Mouse (Mus musculus) right cerebral cortex, adult 18-20 months (tissue): Measurements from ENCODE around the gene Heatr9.
"Not testable (repeated sequence)": the region's sequence is repeated elsewhere in the genome, so short reads cannot be mapped to it uniquely, and the experiment has no call there.

Source experiments
- DNase-seq: peaks from one replicate; pipeline ENCODE4 v3.0.0; 2022; ENCODE audit warnings: mixed read lengths

Heatr9 gene

DNA sequence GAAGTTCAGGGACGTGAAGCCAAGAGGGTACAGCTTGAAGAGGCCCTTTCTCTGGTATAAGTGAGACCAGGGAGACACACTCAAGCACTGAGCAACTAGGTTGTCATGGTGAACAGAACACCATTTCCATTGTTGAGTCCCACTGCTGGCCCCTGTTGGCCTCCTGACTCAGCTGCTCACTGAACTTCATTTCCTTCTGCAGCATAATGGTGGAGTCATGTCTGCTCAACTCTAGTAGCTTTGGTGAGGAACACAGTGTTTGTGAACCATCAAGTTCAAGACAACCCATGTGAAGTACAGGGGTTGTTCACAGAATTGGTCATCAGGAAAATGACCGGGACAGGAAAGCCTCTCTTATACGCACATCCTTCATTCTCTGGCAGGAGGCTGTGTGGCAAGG, at the start of gene Heatr9:
Heatr9 (minus strand) TSS at position 101 of the 400 bp plus-strand sequence.
- DNase-seq: no peak

DNA sequence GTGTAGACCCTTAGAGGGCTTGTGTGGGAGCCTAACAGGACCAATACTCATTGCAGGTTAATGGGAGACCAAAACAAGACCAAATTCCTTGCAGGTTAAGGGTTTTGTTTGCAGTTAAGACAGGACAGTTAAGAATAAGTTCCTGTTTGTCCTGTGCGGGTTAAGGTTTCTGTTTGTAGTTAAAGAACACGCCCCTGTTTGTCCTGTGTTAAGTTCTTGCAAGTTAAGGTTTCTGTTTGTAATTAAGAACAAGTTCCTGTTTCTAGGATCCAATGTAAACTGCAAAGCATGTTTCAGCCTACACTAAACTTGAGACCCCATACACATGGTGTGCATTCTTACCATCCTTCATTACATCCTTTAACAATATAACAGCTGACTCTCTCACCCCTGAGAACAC, 48.2 kb upstream of the Heatr9 start:
- DNase-seq: no peak

DNA sequence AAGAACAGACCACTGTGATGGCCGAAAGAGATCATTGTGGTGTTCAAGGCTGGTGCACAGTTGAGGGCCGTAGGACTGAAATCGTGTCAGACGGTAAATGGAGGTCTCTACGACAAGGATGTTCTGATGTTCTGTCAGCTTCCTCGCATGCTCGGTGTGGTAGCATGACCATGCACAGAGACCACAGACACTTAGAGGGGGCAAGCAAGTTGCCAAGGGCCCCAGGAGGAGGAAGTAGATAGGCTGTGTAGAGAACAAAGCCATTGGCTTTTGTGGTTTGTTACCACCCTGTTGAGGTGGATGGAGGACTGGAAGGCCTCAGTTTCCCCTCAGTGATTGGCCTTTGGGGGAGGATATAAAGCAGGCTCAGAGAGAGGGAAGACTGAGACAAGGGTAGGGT, 47.3 kb upstream of the Heatr9 start:
- no peak for DNase-seq

DNA sequence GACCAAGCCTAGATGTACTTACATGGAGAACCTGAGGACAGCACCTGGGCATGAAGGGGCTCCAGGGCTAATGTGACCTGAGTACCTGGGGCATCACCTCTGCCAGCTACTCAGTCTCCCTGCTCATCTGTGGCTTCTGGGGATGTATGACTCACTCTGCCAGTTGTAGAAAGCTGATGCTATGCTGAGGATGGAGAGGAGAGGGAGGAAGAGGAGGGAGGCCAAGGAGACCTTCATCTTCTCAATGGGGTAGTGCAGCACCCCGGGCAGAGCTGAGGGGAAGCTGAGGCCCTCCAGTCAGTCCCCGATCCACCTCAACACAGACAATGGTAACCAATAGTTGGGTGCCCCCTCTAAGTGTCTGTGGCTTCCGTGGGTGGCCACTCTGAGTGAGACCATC, 46.8 kb upstream of the Heatr9 start:
- no peak for DNase-seq

DNA sequence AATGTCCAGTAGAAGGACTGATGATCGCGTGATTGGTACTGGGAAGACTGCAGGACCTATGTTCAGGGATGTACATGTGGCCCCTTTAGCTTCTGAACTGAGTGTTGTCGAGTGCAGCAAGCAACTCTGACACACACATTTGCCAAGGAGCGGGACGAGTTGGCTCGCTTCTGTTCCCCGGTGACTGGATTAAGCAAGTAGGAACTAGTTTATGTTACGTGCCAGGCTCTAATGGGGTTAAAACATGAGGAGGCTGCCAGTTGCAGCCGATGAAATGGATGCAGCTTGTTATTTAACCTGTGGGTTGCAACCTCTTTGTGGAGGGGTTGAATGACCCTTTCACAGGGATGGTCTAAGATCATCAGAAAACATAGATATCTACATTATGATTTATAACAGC, 46.1 kb upstream of the Heatr9 start:
- DNase-seq: no peak

DNA sequence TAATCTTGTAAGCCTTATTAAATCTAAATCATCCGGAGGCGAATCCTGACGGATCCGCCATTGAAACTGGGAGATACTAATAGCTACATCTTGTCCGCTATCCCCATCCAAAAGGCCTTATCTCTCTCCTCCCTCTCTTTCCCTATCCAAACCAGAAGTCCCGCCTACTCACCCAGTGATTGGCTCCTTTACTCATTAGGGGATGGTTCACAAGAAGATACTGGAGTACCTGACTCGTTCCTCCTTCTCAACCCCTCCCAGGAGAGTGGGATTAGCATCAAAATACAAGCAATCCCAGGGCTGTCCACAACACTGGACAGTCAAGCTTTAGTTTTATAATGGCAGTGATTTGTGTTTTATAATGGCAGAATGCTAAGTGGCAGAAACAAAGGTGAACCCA, 45.3 kb upstream of the Heatr9 start:
- no peak for DNase-seq

DNA sequence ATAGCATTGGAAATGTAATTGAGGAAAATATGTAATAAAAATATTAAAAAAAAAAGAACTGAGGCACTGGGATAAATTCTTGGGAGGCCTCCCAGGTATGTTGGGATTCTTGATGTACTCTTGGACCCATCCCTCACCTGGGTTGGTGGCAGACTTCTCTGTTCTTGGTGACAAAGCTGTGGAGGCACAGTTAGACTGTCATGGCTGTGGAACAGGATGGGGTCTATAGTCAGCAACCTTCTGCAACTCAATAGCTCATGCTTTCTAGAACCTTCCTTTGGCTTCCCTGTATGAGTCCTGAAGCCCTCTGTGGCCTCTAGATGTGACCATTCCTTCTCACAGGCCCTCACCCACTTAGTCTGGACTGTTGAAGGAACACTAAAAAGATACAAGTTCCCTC, 44.6 kb upstream of the Heatr9 start:
- DNase-seq: no peak

DNA sequence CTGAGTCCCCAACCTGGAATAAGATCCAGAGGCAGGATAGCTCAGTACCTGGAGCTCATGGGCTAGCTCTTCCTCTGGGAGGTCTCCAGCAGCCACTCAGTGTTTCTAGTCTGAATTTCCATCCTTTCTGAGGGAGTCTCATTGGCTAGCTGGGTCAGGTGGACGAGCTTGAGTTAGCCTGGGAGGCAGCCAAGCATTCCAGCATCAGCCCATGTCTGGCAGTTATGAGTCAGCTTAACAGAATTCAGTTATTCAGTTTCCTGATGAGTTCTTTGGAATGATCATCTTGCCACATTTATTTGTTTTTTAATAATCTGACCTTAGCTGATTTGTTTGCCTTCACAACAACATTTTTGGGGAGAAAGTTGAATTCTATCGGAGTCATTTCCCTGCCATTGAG, 41.8 kb upstream of the Heatr9 start:
- DNase-seq: peak; percentile 20

DNA sequence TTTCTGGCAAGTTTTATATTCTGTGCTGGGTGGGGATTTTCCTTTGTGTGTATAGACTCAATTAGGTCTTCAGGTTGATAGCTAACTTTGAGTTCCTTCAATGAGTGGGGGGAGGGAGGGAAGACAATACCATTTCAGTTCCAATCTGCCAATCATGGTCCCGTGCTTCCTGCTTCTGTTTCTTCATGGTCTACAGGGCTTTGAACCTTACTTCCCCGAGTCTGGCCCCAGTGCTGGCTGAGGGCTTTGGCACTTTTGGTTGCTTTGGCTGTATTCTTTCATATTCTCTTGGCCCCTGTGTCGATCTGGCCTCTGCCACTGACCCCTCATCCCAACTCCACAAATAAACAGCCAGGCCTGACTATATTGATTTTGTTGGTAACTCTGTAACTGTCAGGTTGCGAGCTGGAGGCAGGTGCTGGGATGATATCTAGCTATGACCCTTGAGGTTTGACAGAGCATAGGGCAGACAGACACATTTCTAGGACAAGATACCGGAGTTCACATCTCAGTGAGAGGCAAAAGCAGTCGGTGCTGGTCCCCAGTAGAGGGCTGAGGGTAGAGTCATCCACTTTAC, 40.4 kb upstream of the Heatr9 start:
- no peak for DNase-seq

DNA sequence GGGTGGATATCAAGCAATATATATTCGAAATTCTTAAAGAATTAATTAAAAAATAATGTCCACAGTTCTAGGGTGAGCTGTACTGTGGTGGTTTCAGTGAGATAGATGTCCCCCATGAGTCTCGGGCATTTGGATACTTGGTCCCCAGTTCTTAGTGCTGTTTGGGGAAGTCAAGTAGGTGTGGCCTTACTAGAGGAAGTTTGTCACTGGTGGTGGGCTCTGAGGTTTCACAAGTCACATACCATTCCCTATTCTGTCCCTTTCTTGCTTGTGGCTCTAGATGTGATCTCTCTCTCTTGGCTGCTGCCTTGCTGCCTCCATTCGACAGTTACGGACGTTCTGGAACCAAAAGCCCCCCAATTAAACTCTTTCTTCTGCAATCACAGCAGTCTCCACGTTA, 38.4 kb upstream of the Heatr9 start:
- DNase-seq: no peak

DNA sequence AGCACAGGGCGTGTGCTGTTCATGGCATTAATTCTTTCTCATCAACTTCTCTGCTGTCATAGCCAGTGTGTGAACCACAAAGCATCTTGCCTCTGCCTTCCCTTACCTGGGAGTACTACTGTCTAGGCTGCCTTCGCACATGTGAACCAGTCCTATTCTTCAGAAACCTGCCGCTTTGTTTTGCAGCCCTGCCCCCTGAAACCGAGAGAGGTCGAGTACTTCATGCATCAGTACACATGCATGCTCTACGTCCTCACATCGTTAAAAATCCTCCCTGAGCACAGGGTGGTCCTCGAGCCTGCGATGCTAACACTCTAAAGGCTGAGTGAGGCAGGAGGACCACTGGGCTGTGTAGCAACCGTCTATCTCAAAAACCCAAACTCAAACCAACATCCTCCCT, 35.1 kb upstream of the Heatr9 start:
- DNase-seq: no peak

DNA sequence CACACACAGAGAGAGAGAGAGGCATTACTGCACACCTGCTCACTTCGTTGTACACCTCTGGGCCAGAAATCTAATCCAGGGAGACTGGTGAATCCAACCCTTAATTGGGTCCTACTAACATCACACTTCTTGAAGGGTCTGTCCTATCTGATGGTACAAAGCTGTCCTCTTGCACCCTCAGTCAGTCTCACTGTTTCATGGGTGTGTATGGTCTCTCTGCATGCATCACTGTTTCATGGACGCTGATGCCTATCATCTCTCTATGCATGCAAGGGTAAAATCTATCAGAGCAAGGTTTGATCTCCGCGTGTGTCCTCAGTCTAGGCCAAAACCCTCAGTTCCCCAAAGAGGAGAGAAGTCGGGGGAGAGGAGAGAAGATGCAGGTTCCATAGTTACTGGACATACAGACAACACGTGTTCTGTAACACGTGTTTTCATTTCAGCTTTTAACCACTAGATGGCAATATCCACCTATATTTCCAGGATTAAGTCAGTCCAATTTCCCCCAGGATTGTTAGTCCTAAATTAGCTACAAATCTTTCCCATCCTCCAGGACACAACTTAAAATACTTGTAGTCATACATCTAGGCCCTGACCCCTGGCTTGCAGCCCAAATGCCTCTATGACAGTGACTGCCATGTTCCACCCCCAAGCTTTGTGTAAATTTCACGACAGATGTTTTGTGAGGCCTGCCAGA, 34.3 kb upstream of the Heatr9 start:
- peak; percentile 10 for DNase-seq

DNA sequence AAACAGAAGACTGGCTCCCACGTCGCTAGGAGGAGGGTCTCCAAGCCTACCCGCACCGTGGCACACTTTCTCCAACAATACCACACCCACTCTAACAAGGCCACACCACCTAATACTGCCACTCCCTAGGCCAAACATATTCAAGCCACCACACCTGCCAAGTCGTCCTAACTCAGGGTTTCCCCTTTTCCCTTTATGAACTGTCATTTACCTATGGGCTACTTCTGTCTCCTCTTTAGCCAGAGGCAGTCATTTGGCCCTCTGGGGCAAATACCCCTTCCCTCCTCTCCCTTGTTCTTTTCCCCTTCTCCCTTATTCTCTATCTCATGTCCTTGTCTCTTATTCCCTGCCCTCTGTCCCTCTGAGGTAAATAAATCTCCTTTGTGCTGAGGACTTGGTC, 29.7 kb upstream of the Heatr9 start:
- no peak for DNase-seq

DNA sequence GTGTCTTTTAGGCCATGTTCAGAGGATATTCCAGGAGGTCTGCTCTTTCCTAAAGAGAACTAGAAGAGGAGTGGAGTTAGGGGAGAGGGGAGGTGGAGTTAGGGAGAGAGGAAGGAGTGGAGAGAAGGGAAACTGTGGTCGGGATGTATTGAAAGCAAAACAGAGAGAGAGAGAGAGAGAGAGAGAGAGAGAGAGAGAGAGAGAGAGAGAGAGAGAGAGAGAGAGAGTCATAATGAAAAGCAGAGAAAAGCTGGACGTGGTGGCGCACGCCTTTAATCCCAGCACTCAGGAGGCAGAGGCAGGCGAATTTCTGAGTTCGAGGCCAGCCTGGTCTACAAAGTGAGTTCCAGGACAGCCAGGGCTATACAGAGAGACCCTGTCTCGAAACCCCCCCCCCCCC, 29.1 kb upstream of the Heatr9 start:
- DNase-seq: not testable (repeated sequence)

DNA sequence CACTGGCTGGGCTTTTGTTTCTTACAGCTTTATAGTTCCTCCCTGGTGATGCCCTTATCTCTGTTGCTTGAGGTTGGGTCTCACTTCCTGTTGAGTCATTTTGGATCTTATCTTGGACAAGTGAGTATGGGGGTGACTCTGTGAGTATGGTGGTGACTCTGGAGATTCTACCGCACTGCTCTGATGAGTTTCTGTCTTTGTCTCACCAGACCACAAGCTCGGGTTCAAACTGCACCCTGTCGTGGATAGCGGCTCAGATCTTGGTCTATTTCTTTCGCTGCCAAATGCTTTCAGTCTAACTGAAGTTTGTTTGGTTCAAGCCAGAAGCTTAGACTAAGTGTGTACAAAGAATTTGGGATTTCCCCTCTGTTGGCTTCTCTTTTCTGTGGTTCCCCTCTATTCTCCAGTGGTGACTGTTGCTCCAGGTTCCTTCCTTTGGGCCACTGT, 28.2 kb upstream of the Heatr9 start:
- DNase-seq: no peak

DNA sequence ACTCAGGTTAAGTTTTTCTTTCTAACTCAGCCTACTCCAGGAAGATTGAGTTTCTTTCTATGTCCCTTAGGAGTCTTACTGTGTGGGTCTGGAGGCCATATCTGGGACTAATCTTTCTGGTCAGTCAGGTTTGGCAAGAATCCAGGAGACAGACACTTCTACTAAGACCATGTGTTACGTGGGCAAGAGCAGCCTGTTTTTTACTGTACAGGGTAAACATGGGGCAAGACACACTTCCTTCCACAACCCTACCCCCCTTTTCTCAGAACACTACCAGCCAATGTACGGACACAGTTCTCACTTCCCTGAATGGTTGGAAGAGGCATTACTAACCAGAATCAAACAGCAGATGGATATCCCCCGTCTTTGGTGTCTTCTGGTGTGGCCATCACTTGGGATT, 22.2 kb upstream of the Heatr9 start:
- no peak for DNase-seq

DNA sequence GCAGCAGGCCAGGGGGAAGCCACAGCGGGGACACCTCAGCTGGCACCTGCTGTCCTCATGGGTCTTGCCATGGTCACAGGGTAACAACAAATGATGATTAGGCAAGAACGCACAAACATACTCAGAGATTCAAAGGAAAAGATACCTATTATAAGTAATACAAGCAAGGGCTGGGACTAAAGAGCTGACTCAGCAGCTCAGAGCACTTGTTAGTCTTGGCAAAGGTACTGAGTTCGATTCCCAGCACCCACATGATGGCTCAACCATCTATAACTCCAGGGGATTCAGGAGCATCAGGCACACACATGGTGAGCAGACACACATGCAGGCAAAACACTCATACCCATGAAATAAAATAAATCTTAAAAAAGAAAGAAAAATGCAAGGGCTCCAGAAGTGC, 19.4 kb upstream of the Heatr9 start:
- DNase-seq: no peak

DNA sequence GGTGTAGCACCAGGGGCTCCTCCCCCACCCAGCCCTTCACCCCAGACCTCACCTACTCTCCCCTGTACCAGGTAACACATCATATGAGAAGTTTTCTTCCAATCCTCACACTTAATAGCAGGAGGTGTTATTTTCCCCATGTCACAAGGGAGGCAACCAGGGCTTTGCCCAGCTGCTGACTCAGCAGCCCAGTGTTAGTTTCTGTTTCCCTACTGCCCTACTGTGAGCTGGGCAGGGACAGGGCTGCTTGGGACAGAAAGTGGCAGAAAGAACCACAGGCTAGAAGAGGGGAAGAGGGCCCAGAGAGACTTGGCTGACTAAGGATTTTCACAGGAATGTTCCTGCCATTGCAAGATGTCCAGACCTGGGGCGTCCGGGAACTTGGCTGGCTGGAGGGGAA, 19.0 kb upstream of the Heatr9 start:
- DNase-seq: no peak

DNA sequence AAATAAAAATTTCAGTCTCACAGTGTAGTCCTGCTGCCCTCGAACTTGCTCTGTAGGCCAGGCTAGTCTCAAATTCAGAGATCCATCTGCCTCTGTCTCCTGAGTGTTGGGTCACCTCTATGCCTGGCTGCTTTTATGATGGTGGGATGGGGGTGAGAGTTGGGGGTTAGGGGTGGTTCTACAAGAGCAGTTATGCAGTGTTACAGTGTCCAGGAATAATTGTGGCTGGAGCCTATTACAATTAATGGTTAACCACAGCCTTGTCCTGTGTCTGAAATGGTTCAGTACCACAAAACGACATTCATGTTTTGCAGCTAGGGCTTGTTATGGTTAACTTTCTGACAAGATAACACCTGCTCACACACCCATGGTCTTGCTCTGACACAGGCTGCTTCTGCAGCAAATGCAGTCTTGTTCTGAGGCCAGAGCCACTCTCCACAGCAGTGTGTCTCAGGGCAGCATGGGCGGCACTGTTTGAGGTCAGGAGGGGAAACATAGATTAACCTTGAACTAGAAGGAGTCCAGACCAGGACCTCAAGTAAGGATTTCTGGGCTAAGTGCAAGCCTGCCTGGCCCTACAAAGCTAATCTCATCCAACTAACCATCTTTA, 16.8 kb upstream of the Heatr9 start:
- no peak for DNase-seq

DNA sequence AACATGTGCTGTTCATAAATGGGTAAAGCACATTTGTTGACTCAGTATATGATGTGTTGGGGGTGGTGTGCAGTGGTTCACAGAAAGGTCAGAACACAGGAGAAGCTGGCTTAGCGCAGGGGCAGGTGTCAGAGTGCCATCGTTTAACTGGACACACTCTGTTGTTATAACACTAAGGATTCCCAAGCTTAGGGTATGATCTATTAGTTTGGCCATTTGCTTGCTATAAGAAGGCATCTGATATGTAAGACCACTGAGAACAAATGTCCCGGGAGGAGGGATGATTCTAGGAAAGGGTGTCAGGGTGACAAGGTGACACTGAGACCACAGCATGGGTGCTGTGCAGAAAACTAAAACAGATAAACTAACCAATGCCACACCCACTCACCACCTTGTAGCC, 14.9 kb upstream of the Heatr9 start:
- no peak for DNase-seq

DNA sequence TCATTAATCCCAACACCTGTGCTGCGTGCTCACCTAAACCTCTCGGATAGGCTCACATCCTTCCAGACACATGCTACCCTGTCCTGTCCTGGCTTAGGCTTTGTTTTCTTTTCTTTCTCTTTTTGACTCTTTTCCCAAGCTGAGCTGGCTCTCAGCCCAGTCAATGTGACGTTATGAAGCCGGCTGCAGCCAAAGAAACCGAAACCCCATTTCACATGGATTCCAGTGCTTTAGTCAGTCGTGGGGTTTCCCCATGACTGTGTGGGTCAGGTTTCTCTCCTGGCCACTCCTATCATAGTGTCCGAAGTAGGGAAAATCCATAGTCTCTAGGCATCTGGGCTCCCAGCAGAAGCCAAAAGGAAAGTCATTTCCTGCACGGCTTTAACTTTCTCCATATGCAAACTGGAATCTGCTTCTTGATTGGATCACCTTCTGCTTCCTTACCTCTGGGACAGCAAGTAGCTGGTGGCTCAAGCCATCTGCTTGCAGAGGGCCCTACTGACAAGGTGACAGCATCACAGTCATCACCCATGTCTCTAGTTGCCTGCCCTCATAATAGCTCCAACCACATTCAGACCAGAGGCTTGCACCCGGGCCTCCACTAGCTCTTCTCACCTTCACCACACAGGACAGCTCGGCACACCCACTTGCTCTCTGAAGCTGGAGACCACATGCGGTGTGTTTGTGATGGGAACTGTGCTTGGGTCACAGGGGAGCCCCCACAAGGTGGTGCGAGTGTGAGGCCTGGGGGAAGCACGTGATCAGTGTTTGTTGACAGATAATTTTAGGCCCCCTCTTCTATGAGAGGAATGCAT, 12.8 kb upstream of the Heatr9 start:
- DNase-seq: peak; percentile 62

DNA sequence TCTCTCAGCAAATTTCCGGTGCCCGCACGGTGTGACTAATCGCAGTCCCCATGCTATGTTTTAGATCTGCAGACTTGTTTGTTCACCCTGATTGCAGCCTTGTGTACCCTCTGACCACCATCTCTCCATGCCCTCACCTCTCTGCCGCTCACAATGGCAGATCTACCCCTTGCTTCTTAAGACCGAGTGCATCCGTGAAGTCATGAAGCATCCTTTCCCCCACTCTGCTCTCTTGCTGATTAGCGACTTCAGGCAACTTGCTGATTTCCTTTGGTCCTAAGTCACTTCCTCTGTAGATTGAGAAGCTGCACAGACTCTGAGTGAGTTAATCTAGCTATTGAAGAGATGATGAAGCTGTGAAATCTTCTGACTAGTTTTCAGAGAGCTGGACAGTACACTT, 12.2 kb upstream of the Heatr9 start:
- no peak for DNase-seq

DNA sequence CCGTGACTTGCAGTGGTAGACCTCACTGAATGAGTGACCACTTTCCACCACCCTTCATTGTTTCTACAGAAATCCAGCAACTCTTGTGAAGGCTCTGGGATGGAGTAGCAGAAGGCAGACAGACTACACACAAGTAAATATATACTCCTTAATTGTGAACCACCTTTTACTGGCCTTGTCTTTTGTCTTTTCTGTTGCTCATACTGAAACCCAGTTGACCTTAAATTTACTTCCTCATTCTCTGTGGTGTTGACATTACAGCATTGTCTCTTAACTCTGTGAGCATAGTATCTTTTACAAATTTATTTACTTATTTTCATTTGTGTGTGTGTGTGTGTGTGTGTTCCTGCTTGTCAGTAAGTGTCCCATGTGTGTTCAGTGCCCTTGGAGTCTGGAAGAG, 11.2 kb upstream of the Heatr9 start:
- no peak for DNase-seq

DNA sequence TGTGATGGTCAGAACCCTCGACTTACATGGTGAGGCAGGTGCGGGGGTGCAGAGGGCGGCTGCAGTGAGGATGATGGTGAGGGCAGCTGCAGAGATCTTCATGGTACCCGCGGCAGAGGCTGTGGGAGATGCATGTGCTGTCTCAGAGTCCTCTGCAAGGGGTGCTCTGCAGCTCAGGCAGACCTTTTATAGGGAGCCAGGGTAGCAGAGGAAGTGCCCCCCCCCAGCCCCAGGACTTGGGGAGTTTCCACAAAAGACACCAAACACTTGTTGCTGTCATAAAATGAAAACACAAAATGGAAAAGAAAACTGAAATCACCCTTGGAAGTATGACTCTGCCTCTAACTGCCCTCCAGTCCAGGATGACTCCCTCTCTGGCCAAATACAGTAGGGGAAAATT, 8.4 kb upstream of the Heatr9 start, which contains the start of gene Ccl5:
Ccl5 (minus strand) TSS at position 159 of the 400 bp plus-strand sequence.
- no peak for DNase-seq
